Mouse (Mus musculus) gastrocnemius, postnatal 4 days (tissue): ENCODE results near the gene Arl15. TPM values are rescaled to one million over a fixed set of nuclear protein-coding genes. Genes with fewer than 3 reads are reported as not detected.

Experiments
- DNase-seq, 2 experiments: peaks; one replicate each; pipeline ENCODE4 v3.0.0; 2021 to 2022; ENCODE audit warnings: low spot score in 2 of 2, mixed read lengths in 2 of 2
- total RNA-seq, 2 experiments: library from RNA; stranded (reverse); gene quantifications; 2 replicates each; pipeline ENCODE4 v1.2.3; 2021

The Arl15 gene
- total RNA-seq, 2 experiments from 2014 or later = 12.3 to 13.2 TPM

GRCm38 (mm10) chr13:113799361-113799760 is 5.1 kb downstream of the Arl15 start:
- DNase-seq = no peak

DNA sequence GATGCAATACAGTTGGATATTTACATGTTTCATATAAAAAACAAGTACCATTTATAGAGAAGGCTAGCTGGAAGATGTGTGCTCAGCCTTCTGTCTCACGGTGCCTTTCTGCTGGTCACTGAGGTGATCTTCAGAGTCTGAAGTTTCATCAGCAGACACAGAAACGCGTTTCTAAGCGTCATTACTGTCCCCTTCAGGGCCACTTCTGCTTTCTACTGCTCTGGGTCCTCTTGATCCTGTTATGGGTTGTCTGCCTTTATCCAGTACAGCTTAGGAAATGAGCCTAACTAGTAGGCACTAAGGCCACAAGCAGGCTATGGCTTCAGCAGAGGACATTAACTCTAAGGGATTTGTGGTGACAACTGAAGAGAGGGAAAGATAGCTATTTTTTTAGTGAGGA is 5.9 kb downstream of the Arl15 start:
- no peak for DNase-seq

DNA sequence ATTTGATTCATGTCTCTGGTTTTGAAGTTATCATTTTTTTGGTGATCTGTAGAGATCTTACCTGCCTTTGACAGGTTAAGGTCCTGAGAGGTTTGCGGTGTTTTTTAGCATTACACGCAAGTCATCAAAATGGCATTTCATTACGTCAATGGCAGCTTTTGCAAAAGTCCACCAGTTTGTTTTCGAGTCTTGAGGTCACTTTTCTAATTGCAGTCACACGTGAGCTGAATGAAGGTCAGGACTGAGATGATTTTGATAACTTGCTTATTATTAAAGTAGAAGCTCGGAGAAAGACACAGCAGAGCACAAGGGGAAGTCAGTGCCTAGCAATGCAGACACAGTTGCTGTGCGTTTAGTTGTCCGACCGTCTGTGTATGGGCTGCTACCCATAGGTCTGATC is 8.3 kb downstream of the Arl15 start:
- DNase-seq = no peak

- no peak for DNase-seq
These were observed 16.8 kb downstream of the Arl15 start for GRCm38 (mm10) chr13:113811141-113811540.

DNA sequence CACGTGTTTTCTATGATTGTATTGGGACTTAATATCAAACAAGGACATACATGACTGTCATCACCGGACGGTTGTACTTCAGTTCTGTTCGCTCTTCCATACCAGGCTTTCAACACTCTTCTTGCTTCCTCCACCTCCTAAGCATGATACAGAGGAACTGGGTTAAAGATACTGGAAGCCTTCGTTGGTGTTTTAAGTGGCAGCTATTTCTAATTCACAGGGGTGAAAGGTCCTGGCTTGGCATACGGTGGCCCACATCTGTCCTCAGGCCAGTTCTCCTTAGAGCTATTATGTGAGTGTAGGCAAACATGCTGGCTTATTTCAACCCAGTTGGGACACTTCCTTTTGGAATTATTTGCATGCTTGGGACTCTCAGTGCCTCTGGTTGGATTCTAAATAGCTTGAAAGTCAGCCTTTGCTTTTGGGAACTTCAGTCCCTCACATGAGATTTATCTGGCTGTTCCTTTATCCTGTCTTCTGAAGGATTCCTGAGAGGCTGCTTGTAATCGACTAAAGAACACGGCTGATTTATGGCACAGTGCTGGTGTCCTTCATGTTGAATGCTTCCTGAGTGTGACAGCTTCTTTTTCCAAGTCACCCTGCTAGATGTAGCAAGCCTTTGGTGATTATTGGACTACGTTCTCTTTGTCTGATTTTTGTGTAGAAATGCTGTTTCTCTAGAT is 17.7 kb downstream of the Arl15 start:
- no peak for DNase-seq

DNA sequence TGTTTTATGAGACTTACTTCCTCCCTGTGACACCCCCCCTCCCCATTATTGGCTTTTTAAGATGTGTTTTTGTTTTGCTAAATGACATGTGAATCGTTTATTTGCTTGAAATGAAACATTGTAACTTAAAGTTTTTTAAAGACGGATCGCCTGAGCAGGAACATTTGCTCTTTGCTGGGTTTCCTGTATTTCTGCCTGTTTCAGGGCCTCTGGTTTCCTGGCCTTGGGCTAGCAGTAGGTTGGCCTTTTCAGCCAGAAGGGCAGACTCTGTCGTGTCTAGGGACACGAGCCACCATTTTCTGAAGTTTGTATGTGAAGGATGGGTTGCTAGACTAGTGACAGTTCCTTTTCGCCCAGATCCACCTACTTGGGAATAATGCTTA is 18.3 kb downstream of the Arl15 start:
- DNase-seq = no peak

- no peak for DNase-seq
These were observed 19.8 kb downstream of the Arl15 start for GRCm38 (mm10) chr13:113814121-113814520.

- no peak for DNase-seq
These were observed 21.6 kb downstream of the Arl15 start for GRCm38 (mm10) chr13:113815697-113816420.

DNA sequence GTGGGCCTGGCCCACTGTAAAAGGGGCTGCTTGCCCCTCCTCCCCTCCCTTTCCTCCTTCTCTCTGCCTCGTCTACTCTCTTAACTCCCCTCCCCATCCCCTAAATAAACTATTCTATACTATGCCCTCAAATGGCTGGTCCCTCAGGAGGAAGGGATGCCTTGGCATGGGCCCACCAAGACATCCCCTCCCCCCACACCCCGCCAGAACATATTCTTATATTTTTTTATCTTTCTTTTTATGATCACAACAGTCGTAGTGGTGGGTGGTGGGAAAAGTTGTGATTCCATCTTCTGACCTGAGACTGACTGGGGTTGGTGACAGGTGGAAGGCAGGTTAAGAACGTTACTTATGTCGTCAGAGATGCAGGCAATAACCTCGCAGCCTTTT is 22.1 kb downstream of the Arl15 start:
- DNase-seq = no peak

DNA sequence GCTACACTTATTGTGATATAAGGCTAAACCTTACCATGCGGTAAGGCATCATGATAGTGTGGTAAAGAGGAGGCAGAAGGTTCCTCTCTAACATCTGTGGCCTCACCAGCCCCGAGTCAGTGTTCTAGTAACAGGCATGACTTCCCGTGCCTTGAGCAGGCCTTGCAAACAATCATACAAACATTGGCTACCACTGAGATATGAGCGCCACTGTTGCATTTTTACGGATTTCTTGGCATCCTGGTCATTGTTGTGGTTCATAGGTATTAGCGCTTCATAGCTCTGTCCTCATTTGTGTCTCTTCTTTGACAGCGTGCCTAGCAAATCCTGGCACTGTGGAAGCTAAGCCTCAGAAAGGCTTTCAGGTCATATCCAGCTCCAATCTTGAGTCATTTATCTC is 24.7 kb downstream of the Arl15 start:
- DNase-seq = no peak

GRCm38 (mm10) chr13:113820176-113820575 is 25.9 kb downstream of the Arl15 start:
- no peak for DNase-seq

GRCm38 (mm10) chr13:113821891-113822290 is 27.6 kb downstream of the Arl15 start:
- no peak for DNase-seq

GRCm38 (mm10) chr13:113824027-113824426 is 29.7 kb downstream of the Arl15 start:
- no peak for DNase-seq

- no peak for DNase-seq
These were observed 34.3 kb downstream of the Arl15 start for GRCm38 (mm10) chr13:113828633-113829032.

DNA sequence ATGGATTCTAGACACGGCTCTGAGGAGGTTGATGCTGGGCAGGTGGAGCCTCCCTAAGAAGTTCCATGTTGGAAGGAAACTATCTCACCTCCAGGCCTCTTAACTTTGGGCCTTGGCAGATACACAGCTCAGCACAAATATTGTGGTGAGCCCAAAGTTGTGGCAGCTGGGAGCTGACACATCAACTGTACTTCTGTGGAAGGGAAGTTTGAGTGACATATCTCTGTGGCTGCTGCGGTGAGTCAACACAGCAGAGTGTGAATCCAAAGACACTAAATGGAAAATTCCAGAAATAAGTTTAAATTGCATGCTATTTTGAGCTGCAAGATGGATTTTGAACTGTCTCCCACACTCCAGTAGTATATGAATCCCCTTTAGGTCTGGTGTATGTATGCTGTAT is 34.8 kb downstream of the Arl15 start:
- no peak for DNase-seq

DNA sequence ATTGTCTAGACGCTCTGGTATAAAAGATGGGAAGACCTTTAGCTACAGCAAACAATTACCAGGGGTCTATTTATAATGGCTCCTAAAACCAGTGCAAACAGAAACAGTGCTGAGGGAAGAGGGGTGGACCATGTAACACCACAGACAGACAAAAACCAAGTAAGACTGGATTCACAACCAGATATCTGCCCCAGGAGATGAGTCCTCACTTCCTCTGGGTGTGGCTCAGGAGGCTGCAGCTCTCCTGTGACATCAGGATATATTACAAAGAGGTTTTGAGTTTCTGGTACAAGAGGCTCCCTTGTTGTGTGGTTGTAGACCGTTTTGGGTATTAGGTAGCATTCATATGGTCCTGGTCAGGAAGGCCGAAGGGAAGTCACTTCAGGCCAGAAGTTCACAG is 36.5 kb downstream of the Arl15 start:
- DNase-seq = no peak

- no peak for DNase-seq
These were observed 38.6 kb downstream of the Arl15 start for GRCm38 (mm10) chr13:113832947-113833346.

DNA sequence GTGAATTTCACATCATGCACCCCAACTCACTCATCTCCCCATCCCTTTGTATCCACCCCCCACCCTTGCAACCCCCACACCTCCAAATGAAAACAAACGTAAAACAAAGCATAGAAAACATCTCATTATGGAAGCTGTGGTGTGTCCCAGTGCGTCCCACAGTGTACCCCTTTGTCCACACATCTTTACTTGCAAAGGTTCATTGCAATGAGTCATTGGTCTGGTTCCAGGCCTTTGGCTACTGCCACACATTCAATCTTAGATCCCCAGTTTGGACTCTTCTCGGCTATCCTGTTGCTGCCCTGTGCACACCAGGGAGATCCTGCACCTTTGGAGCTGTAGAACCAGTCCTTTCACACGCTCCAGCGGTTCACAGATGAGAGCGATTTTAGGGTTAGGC is 41.6 kb downstream of the Arl15 start:
- DNase-seq = no peak

DNA sequence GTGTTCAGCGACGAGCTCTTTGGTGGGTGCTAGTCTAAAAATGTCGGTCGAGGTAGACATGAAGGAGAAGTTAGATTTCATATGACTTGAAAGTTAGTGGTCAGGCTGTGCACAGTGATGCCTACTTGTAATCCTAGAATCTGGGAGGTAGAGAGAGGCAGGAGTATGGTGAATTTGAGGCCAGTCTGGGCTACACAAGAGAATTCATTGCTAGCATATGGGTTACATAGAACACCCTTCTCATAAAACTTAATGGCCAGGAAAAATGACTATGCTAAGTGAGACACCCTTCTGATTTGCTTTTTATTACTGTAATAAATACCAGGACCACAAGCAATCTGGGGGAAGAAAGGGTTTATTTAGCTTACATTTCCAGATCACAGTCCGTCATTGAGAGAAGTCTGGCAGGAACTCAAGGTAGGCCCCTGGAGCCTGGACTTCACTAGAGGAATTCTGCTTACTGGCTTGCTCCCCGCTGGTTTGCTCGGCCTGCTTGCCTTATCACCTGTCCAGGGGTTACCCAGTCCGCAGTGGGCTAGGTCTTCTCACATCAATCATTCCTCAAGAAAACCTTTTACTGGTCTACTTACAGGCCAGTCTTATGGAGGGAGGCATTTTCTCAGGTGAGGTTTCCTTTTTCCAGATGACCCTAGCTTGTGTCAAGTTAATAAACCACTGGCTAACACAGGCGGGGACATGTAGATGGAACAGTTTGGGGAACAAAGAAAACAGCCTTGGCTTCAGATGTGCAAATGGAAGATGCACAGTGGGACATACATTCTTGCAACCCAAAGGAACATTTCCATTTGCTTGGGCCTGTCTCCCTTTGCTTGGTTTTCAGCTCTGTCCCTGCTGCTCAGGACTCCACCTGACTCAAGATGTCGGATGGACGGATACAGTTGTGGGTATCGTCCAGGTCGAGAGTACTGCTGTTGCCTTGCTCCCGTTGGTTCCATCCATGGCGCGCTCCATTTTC is 44.6 kb downstream of the Arl15 start:
- DNase-seq = no peak

DNA sequence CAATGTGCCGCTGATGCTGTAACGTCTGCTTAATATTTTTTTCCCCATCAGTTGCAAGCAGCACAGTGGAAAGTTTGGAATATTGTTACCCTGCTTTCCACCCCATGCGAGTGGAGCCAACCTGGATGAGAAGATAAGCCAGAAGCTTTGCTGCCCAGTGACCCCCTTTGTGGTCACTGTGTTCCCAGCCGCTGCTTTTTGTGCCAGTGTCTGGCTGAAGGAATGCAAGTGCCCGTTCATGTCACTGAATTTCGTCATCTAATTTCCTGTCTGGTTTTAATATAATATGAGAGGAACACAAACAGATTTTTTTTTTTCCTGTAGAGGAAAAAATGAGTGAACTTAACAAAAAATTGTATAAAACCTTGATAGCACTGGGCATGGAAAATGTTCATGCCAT is 46.1 kb downstream of the Arl15 start:
- no peak for DNase-seq

GRCm38 (mm10) chr13:113842411-113843309 is 48.4 kb downstream of the Arl15 start:
- DNase-seq = no peak
